Mouse (Mus musculus) v-Abl transformed pro-B cells (cell line): ENCODE results near the gene Fads1.

ENCODE experiments used
- in situ Hi-C, 2 experiments: fragments of 400-800 bp; cut with MboI; formaldehyde crosslinking; loops; one replicate each; pipeline ENCODE4 v1.15.1; 2025; ENCODE audit not compliant: unreplicated experiment in 2 of 2

Fads1 gene

GRCm38 (mm10) chr19:10235784-10236565, 53.3 kb downstream of the Fads1 start:
- in situ Hi-C loops: no loop called here

GRCm38 (mm10) chr19:10238477-10238876, 55.8 kb downstream of the Fads1 start:
- in situ Hi-C loops: no loop called here

GRCm38 (mm10) chr19:10239419-10239818, 56.7 kb downstream of the Fads1 start:
- in situ Hi-C loops: no loop called here

GRCm38 (mm10) chr19:10239975-10240653, 57.4 kb downstream of the Fads1 start:
- in situ Hi-C loops: no loop called here

GRCm38 (mm10) chr19:10240654-10241305, 58.1 kb downstream of the Fads1 start, which contains the start of gene Myrf:
Myrf (minus strand) TSS chr19:10240748.
- in situ Hi-C loops: no loop called here

GRCm38 (mm10) chr19:10242916-10243315, 60.2 kb downstream of the Fads1 start:
- in situ Hi-C loops: no loop called here

GRCm38 (mm10) chr19:10244183-10244582, 61.5 kb downstream of the Fads1 start:
- in situ Hi-C loops: no loop called here
